Mouse (Mus musculus) G1E (cell line): ENCODE results near the gene Fam196a.

Source experiments
- CTCF ChIP-seq: IDR thresholded peaks from 2 replicates; pipeline ENCODE4 v1.5.1; 2012; ENCODE audit warnings: low read depth, low read length, inconsistent platforms, mixed read lengths
- GATA1 ChIP-seq: IDR thresholded peaks from 2 replicates; pipeline ENCODE4 v1.6.1; 2012; ENCODE audit warnings: borderline replicate concordance, low read length, inconsistent platforms, mixed read lengths
- POLR2AphosphoS5 ChIP-seq: IDR thresholded peaks from 2 replicates; pipeline ENCODE4 v1.6.1; 2012; ENCODE audit warnings: low read depth, low read length, inconsistent platforms; ENCODE audit not compliant: insufficient replicate concordance

GRCm38 (mm10) chr7:134880431-134880830 is 57.8 kb downstream of the Fam196a start:
- TF ChIP-seq CTCF (no peak), GATA1 (no peak), POLR2AphosphoS5 (no peak)
